Mouse (Mus musculus) limb, embryonic 10.5 days (tissue): Measurements from ENCODE around the gene Rtn4ip1. TPM values are rescaled to one million over a fixed set of nuclear protein-coding genes. Genes with fewer than 3 reads are reported as not detected.
"Not testable (repeated sequence)": the region's sequence is repeated elsewhere in the genome, so short reads cannot be mapped to it uniquely, and the experiment has no call there.

Experiments used
- DNase-seq: peaks from one replicate; pipeline ENCODE4 v3.0.0-alpha.2; 2017; ENCODE audit warnings: low spot score
- H3K27ac ChIP-seq: fragments of 300-500 bp; sonication (generic); 2 replicates; pipeline ENCODE4 v1.5.1; 2016; ENCODE audit warnings: mild to moderate bottlenecking
- H3K27me3 ChIP-seq: fragments of 300-500 bp; sonication (generic); 2 replicates; pipeline ENCODE4 v1.6.1; 2016; ENCODE audit warnings: low read depth, mild to moderate bottlenecking; ENCODE audit not compliant: poor library complexity, severe bottlenecking
- H3K36me3 ChIP-seq: fragments of 300-500 bp; sonication (generic); 2 replicates; pipeline ENCODE4 v1.6.1; 2016; ENCODE audit warnings: mild to moderate bottlenecking, moderate library complexity
- H3K4me1 ChIP-seq: fragments of 300-500 bp; sonication (generic); 2 replicates; pipeline ENCODE4 v1.6.1; 2016
- H3K4me3 ChIP-seq: fragments of 300-500 bp; sonication (generic); 2 replicates; pipeline ENCODE4 v1.5.1; 2016; ENCODE audit warnings: mild to moderate bottlenecking, moderate library complexity
- H3K9me3 ChIP-seq: fragments of 300-500 bp; sonication (generic); replicated peaks from 2 replicates; pipeline ENCODE4 v1.6.1; 2016; ENCODE audit warnings: mild to moderate bottlenecking
- WGBS: fragments of 180-500 bp; shearing (Covaris S2); methylation state at CpG from one replicate; pipeline ENCODE4 v1.1.7; 2016; 5-methylcytosine and 5-hydroxymethylcytosine counted together
- polyA plus RNA-seq: library from polyadenylated mRNA; unstranded; fragments of >200 nt; fragmentation: Nextera tagmentation; extraction: Ambion mirVana; gene quantifications from 2 replicates; pipeline ENCODE4 v1.2.1, GENCODE M21; 2016

Gene Rtn4ip1
- polyA plus RNA-seq, 1 experiment from 2014 or later = 21.7 TPM

GRCm38 (mm10) chr10:43945435-43945834 is 43.8 kb downstream of the Rtn4ip1 start:
- Histone ChIP-seq H3K36me3 (peaks cover 21% of the 10 kb centered on the region), H3K4me1 (no peaks in the 10 kb centered on the region), H3K27me3 (no peaks in the 10 kb centered on the region), H3K4me3 (no peak overlapping the region), H3K9me3 (no peaks in the 10 kb centered on the region), H3K27ac (no peak overlapping the region)
- DNase-seq = no peak
- 88% methylated on average over 4 of the region's 4 CpGs for whole genome bisulfite sequencing

GRCm38 (mm10) chr10:43953942-43954341 is 52.3 kb downstream of the Rtn4ip1 start:
- Histone ChIP-seq H3K4me1 (peaks cover 7% of the 10 kb centered on the region; the same call in 1 of the 2 replicates), H3K4me3 (no peak overlapping the region), H3K27me3 (no peaks in the 10 kb centered on the region), H3K9me3 (no peaks in the 10 kb centered on the region), H3K36me3 (no peaks in the 10 kb centered on the region), H3K27ac (no peak overlapping the region)
- DNase-seq = peak; percentile 76

- WGBS = 59% methylated on average over 2 of the region's 2 CpGs
- Histone ChIP-seq H3K36me3 (no peaks in the 10 kb centered on the region), H3K9me3 (no peaks in the 10 kb centered on the region), H3K4me1 (peaks cover 16% of the 10 kb centered on the region), H3K4me3 (no peak overlapping the region), H3K27ac (no peak overlapping the region), H3K27me3 (no peaks in the 10 kb centered on the region)
- no peak for DNase-seq
Observed at GRCm38 (mm10) chr10:43964943-43965342, 63.3 kb downstream of the Rtn4ip1 start.

- WGBS = 78% methylated on average over 2 of the region's 2 CpGs
- no peak for DNase-seq
- no peak overlapping the region for H3K4me3 ChIP-seq
- H3K36me3 ChIP-seq = no peaks in the 10 kb centered on the region
- no peaks in the 10 kb centered on the region for H3K27me3 ChIP-seq
- H3K4me1 ChIP-seq = no peaks in the 10 kb centered on the region
- H3K27ac ChIP-seq = no peak overlapping the region
- H3K9me3 ChIP-seq = no peaks in the 10 kb centered on the region
Observed at GRCm38 (mm10) chr10:43973244-43973643, 71.6 kb downstream of the Rtn4ip1 start.

GRCm38 (mm10) chr10:43977353-43977752 is 75.7 kb downstream of the Rtn4ip1 start:
- H3K9me3 ChIP-seq = no peaks in the 10 kb centered on the region
- DNase-seq = no peak
- 66% methylated on average over 3 of the region's 3 CpGs for WGBS
- H3K27me3 ChIP-seq = no peaks in the 10 kb centered on the region
- no peaks in the 10 kb centered on the region for H3K36me3 ChIP-seq
- no peak overlapping the region for H3K4me3 ChIP-seq
- no peaks in the 10 kb centered on the region for H3K4me1 ChIP-seq
- no peak overlapping the region for H3K27ac ChIP-seq

GRCm38 (mm10) chr10:43980080-43980479 is 78.5 kb downstream of the Rtn4ip1 start:
- Histone ChIP-seq H3K27me3 (no peaks in the 10 kb centered on the region), H3K4me3 (no peak overlapping the region), H3K27ac (no peak overlapping the region), H3K9me3 (no peaks in the 10 kb centered on the region), H3K36me3 (no peaks in the 10 kb centered on the region), H3K4me1 (no peaks in the 10 kb centered on the region)
- 71% methylated on average over 1 of the region's 1 CpGs for WGBS
- DNase-seq = no peak

- not testable (repeated sequence) for H3K4me1 ChIP-seq
Observed at GRCm38 (mm10) chr10:43980742-43981141, 79.1 kb downstream of the Rtn4ip1 start.

GRCm38 (mm10) chr10:43982470-43982869 is 80.9 kb downstream of the Rtn4ip1 start:
- H3K4me1 ChIP-seq = no peaks in the 10 kb centered on the region
- no peaks in the 10 kb centered on the region for H3K36me3 ChIP-seq
- H3K4me3 ChIP-seq = no peak overlapping the region
- H3K27ac ChIP-seq = no peak overlapping the region
- no peaks in the 10 kb centered on the region for H3K9me3 ChIP-seq
- DNase-seq = no peak
- WGBS = 92% methylated on average over 6 of the region's 6 CpGs
- no peaks in the 10 kb centered on the region for H3K27me3 ChIP-seq

More at GRCm38 (mm10) chr10:43980742-43981141, 79.1 kb downstream of the Rtn4ip1 start:
- not testable (repeated sequence) for DNase-seq, H3K27ac ChIP-seq, H3K27me3 ChIP-seq, H3K4me3 ChIP-seq, H3K9me3 ChIP-seq, H3K36me3 ChIP-seq
- WGBS = 99% methylated on average over 3 of the region's 3 CpGs

GRCm38 (mm10) chr10:43983241-43983640 is 81.6 kb downstream of the Rtn4ip1 start:
- H3K4me3 ChIP-seq = no peak overlapping the region
- H3K9me3 ChIP-seq = no peaks in the 10 kb centered on the region
- WGBS = 87% methylated on average over 5 of the region's 5 CpGs
- no peaks in the 10 kb centered on the region for H3K4me1 ChIP-seq
- no peak overlapping the region for H3K27ac ChIP-seq
- no peaks in the 10 kb centered on the region for H3K36me3 ChIP-seq
- no peaks in the 10 kb centered on the region for H3K27me3 ChIP-seq
- no peak for DNase-seq

GRCm38 (mm10) chr10:43983866-43984265 is 82.3 kb downstream of the Rtn4ip1 start:
- Histone ChIP-seq H3K27ac (no peak overlapping the region), H3K4me1 (no peaks in the 10 kb centered on the region), H3K36me3 (no peaks in the 10 kb centered on the region), H3K4me3 (no peak overlapping the region), H3K9me3 (no peaks in the 10 kb centered on the region), H3K27me3 (no peaks in the 10 kb centered on the region)
- no peak for DNase-seq
- 82% methylated on average over 2 of the region's 2 CpGs for WGBS

GRCm38 (mm10) chr10:43991268-43991667 is 89.7 kb downstream of the Rtn4ip1 start:
- Histone ChIP-seq H3K27me3 (no peaks in the 10 kb centered on the region), H3K27ac (no peak overlapping the region), H3K4me3 (no peak overlapping the region), H3K36me3 (no peaks in the 10 kb centered on the region), H3K4me1 (no peaks in the 10 kb centered on the region), H3K9me3 (no peaks in the 10 kb centered on the region)
- no peak for DNase-seq
- 95% methylated on average over 5 of the region's 5 CpGs for WGBS

GRCm38 (mm10) chr10:43992506-43992905 is 90.9 kb downstream of the Rtn4ip1 start:
- H3K4me3 ChIP-seq = no peak overlapping the region

GRCm38 (mm10) chr10:43993198-43993597 is 91.6 kb downstream of the Rtn4ip1 start:
- H3K27ac ChIP-seq = no peak overlapping the region
- no peak overlapping the region for H3K4me3 ChIP-seq
- DNase-seq = no peak
- WGBS = 56% methylated on average over 6 of the region's 6 CpGs
- H3K27me3 ChIP-seq = peaks cover 11% of the 10 kb centered on the region; the same call in 1 of the 2 replicates
- H3K4me1 ChIP-seq = no peaks in the 10 kb centered on the region
- no peaks in the 10 kb centered on the region for H3K36me3 ChIP-seq
- no peaks in the 10 kb centered on the region for H3K9me3 ChIP-seq

More at GRCm38 (mm10) chr10:43992506-43992905, 90.9 kb downstream of the Rtn4ip1 start:
- 87% methylated on average over 5 of the region's 5 CpGs for WGBS
- Histone ChIP-seq H3K27me3 (peaks cover 5% of the 10 kb centered on the region; the same call in 1 of the 2 replicates), H3K4me1 (no peaks in the 10 kb centered on the region), H3K27ac (no peak overlapping the region), H3K36me3 (no peaks in the 10 kb centered on the region), H3K9me3 (no peaks in the 10 kb centered on the region)
- no peak for DNase-seq
